Mouse (Mus musculus): ENCODE results near the gene Mrnip. TPM values are rescaled to one million over a fixed set of nuclear protein-coding genes. Genes with fewer than 3 reads are reported as not detected.

The Mrnip gene
- total RNA-seq, 1 experiment: 13.0 TPM

DNA sequence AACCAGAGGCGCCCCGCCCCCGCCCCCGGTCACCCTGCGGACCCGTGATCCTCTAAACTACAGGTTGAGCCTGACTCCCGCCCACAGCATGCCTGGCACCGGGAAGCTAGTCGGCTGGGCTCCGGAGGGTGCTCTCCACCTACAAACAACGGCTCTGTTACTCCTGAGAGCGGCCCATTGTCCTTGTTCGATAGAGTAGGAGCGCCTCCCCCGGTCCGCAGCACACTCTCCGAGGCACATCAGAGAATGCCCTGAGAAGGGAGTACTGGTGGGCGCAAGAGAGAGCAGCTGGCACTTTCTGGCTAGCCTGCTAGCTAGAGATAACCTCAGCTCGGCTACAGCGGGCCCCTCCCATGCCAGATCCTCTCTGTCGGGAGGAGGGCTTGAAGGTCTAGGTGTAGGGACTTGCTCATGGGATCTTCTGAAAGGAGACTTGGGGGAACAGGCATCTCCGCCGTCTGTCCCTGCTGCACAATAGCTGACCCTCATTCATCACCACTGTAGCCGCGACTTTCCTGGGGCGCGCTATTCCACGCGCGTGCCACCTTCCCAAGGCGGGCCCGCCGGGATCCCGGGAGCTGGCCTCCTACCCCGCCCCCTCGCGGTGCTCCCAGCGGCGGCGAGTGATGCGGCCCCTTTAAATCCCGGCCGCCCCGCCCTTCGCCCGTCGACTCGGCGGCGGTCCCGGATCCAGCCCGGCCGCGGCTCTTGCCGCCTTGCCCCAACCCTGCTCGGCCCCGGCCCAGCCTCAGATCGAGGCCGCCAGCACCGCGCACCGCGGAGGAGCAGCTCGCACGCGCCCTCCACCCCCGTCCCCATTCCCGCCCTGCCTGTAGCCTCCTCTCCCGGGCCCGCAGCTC, 50.7 kb downstream of the Mrnip start:
- H3K36me3 ChIP-seq (ENCODE audit: control insufficient read depth, insufficient read depth, low read length, poor library complexity, severe bottlenecking): no peaks in the 10 kb centered on the region
- peaks cover 0 to 16% of the 10 kb centered on the region in 2 experiments; a peak in 2 of 4 replicates for H3K4me1 ChIP-seq (ENCODE audit: control insufficient read depth in 2 of 2, insufficient read depth in 2 of 2, low read length in 2 of 2, poor library complexity in 1 of 2)
- peak overlapping the region; percentile 78 to 89 for H3K4me3 ChIP-seq (ENCODE audit: insufficient read depth in 1 of 2, low read depth in 1 of 2, low read length in 2 of 2, poor library complexity in 1 of 2, severe bottlenecking in 1 of 2)
- TF ChIP-seq HCFC1 (IDR thresholded peaks at IDR 0.05; ENCODE audit: borderline replicate concordance, insufficient read depth, low read length) (peak; percentile 50; the same call in 1 of the 2 replicates), CHD2 (IDR thresholded peaks at IDR 0.05; ENCODE audit: low read depth, low read length) (no peak)
- H3K9ac ChIP-seq (ENCODE audit: insufficient read depth, low read depth, low read length, poor library complexity, severe bottlenecking): peak overlapping the region; percentile 83
- no peaks in the 10 kb centered on the region for H3K9me3 ChIP-seq (ENCODE audit: control insufficient read depth, insufficient read depth, low read depth, low read length)
- in situ Hi-C loops (cut with MboI; ENCODE audit: low sequenced_read_pairs in 2 of 2, unreplicated experiment in 2 of 2): no loop called here
- DNase-seq (ENCODE audit: low read depth, low spot score): no peak
- H3K27ac ChIP-seq (ENCODE audit: insufficient read depth, low read depth, low read length, poor library complexity, severe bottlenecking): peak overlapping the region; percentile 30; the same call in 1 of the 2 replicates

DNA sequence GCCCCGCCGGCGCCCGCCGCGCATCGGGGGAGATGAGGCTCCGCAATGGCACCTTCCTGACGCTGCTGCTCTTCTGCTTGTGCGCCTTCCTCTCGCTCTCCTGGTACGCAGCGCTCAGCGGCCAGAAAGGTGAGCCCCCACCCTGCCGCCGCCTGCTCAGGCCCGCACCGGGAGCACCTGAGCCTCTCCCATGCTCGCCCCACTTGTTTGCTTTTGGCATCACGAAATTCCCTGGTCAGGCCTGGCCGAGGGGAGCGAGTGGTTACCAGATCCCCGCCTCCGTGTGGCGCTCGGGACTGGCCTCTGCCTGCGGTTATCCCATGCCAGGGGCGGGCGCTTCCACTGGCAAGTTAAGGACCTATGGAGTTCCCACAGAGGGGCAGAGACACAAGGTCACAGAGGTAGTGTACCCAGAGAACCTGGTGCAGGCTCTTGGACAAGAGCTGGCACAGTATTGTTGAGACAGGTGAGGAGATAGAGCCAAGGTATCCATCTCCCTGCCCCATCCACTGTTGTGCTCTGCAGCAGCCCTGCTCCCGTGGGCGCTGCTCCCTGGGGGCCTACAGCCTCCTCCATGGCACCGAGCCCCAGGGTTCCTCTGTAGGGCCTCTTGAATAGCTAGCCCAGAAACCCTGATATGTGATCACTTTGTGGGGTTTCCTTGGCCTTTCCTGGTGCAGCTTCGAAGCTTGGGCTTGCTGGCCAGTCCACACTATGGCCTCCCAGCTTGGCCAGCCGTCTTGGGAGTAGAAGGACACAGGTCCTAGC, 51.6 kb downstream of the Mrnip start:
- Histone ChIP-seq H3K4me1 (ENCODE audit: control insufficient read depth in 2 of 2, insufficient read depth in 2 of 2, low read length in 2 of 2, poor library complexity in 1 of 2) (peaks cover 0 to 17% of the 10 kb centered on the region in 2 experiments; a peak in 2 of 4 replicates), H3K27ac (ENCODE audit: insufficient read depth, low read depth, low read length, poor library complexity, severe bottlenecking) (no peak overlapping the region), H3K9me3 (ENCODE audit: control insufficient read depth, insufficient read depth, low read depth, low read length) (no peaks in the 10 kb centered on the region), H3K36me3 (ENCODE audit: control insufficient read depth, insufficient read depth, low read length, poor library complexity, severe bottlenecking) (no peaks in the 10 kb centered on the region), H3K9ac (ENCODE audit: insufficient read depth, low read depth, low read length, poor library complexity, severe bottlenecking) (peak overlapping the region; percentile 83), H3K4me3 (ENCODE audit: insufficient read depth in 1 of 2, low read depth in 1 of 2, low read length in 2 of 2, poor library complexity in 1 of 2, severe bottlenecking in 1 of 2) (peak overlapping the region; percentile 78 to 89)
- TF ChIP-seq CHD2 (IDR thresholded peaks at IDR 0.05; ENCODE audit: low read depth, low read length) (no peak), ZNF384 (IDR thresholded peaks at IDR 0.05; ENCODE audit: low read depth, low read length) (no peak), HCFC1 (IDR thresholded peaks at IDR 0.05; ENCODE audit: borderline replicate concordance, insufficient read depth, low read length) (no peak), MAFK (IDR thresholded peaks at IDR 0.05; ENCODE audit: insufficient read depth, low read depth, low read length) (no peak), ZC3H11A (IDR thresholded peaks at IDR 0.05; ENCODE audit: borderline replicate concordance, low read depth, low read length) (no peak)
- in situ Hi-C loops (cut with MboI; ENCODE audit: low sequenced_read_pairs in 2 of 2, unreplicated experiment in 2 of 2): no loop called here
- DNase-seq (ENCODE audit: low read depth, low spot score): no peak

DNA sequence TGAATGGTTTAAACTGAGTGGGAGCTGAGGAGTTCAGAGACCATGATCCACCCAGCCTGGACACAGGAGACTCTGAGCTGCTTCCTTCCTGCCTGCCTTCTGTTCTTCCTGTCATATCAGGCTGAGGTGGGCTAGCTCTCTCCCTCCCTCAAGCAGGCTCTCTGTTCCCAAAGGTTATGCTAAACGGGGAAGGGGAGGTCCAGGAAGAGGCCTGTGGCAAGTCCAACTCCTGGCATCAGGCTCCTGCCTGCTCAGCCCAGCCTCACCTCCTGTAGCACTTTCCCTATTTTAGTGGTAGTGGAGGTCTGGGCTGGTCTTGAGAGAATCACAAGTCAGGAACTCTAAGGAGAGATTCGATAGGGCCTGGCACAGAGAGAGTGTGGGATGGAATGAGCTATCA, 52.2 kb downstream of the Mrnip start:
- Histone ChIP-seq H3K4me1 (ENCODE audit: control insufficient read depth in 2 of 2, insufficient read depth in 2 of 2, low read length in 2 of 2, poor library complexity in 1 of 2) (peaks cover 0 to 20% of the 10 kb centered on the region in 2 experiments; a peak in 2 of 4 replicates), H3K9me3 (ENCODE audit: control insufficient read depth, insufficient read depth, low read depth, low read length) (no peaks in the 10 kb centered on the region), H3K4me3 (ENCODE audit: insufficient read depth in 1 of 2, low read depth in 1 of 2, low read length in 2 of 2, poor library complexity in 1 of 2, severe bottlenecking in 1 of 2) (peak overlapping the region; percentile 78 to 89; a peak in 3 of 4 replicates), H3K9ac (ENCODE audit: insufficient read depth, low read depth, low read length, poor library complexity, severe bottlenecking) (peak overlapping the region; percentile 15; the same call in 1 of the 2 replicates), H3K36me3 (ENCODE audit: control insufficient read depth, insufficient read depth, low read length, poor library complexity, severe bottlenecking) (no peaks in the 10 kb centered on the region), H3K27ac (ENCODE audit: insufficient read depth, low read depth, low read length, poor library complexity, severe bottlenecking) (no peak overlapping the region)
- TF ChIP-seq CHD2 (IDR thresholded peaks at IDR 0.05; ENCODE audit: low read depth, low read length) (no peak), ZNF384 (IDR thresholded peaks at IDR 0.05; ENCODE audit: low read depth, low read length) (no peak), ZC3H11A (IDR thresholded peaks at IDR 0.05; ENCODE audit: borderline replicate concordance, low read depth, low read length) (no peak), HCFC1 (IDR thresholded peaks at IDR 0.05; ENCODE audit: borderline replicate concordance, insufficient read depth, low read length) (no peak)
- DNase-seq (ENCODE audit: low read depth, low spot score): no peak
- in situ Hi-C loops (cut with MboI; ENCODE audit: low sequenced_read_pairs in 2 of 2, unreplicated experiment in 2 of 2): no loop called here

DNA sequence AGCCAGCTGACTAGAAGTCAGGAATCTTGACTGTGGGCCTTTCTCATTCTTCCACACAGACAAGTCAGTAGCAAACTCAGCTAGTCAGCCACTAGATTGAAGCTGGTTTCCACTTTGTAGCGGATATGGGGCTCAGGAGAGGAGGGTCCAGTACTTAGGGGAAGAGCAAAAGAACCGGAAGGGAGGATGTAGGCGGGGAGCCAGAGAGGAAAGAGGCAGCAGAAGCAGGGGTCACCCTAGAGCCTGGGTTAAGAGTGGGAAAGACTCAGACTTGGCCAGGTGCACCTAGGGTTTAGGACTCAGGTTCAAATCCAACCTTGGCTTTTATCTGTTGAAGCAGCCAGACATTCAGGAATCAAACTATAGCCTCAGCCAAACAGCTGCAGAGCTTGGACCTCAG, 53.0 kb downstream of the Mrnip start:
- in situ Hi-C loops (cut with MboI; ENCODE audit: low sequenced_read_pairs in 2 of 2, unreplicated experiment in 2 of 2): no loop called here
- DNase-seq (ENCODE audit: low read depth, low spot score): no peak
- Histone ChIP-seq H3K36me3 (ENCODE audit: control insufficient read depth, insufficient read depth, low read length, poor library complexity, severe bottlenecking) (peaks cover 3% of the 10 kb centered on the region; the same call in 1 of the 2 replicates), H3K4me3 (ENCODE audit: insufficient read depth in 1 of 2, low read depth in 1 of 2, low read length in 2 of 2, poor library complexity in 1 of 2, severe bottlenecking in 1 of 2) (no peak overlapping the region), H3K9me3 (ENCODE audit: control insufficient read depth, insufficient read depth, low read depth, low read length) (no peaks in the 10 kb centered on the region), H3K4me1 (ENCODE audit: control insufficient read depth in 2 of 2, insufficient read depth in 2 of 2, low read length in 2 of 2, poor library complexity in 1 of 2) (peaks cover 0 to 22% of the 10 kb centered on the region in 2 experiments; a peak in 2 of 4 replicates), H3K9ac (ENCODE audit: insufficient read depth, low read depth, low read length, poor library complexity, severe bottlenecking) (no peak overlapping the region), H3K27ac (ENCODE audit: insufficient read depth, low read depth, low read length, poor library complexity, severe bottlenecking) (no peak overlapping the region)
- no peak for TF ChIP-seq CHD2 (IDR thresholded peaks at IDR 0.05; ENCODE audit: low read depth, low read length)
- TF ChIP-seq HCFC1 (IDR thresholded peaks at IDR 0.05; ENCODE audit: borderline replicate concordance, insufficient read depth, low read length): no peak
- no peak for TF ChIP-seq ZC3H11A (IDR thresholded peaks at IDR 0.05; ENCODE audit: borderline replicate concordance, low read depth, low read length)
- TF ChIP-seq MAFK (IDR thresholded peaks at IDR 0.05; ENCODE audit: insufficient read depth, low read depth, low read length): no peak
- no peak for TF ChIP-seq ZNF384 (IDR thresholded peaks at IDR 0.05; ENCODE audit: low read depth, low read length)
